Mouse (Mus musculus) midbrain, embryonic 10.5 days (tissue): ENCODE measurements around the gene Ints5. TPM values are rescaled to one million over a fixed set of nuclear protein-coding genes. Genes with fewer than 3 reads are reported as not detected.
"Not testable (repeated sequence)": the region's sequence is repeated elsewhere in the genome, so short reads cannot be mapped to it uniquely, and the experiment has no call there.

Experiments used
- DNase-seq: peaks from one replicate; pipeline ENCODE4 v3.0.0-alpha.2; 2017; ENCODE audit warnings: low spot score
- H3K27ac ChIP-seq: fragments of 300-500 bp; sonication (generic); replicated peaks from 2 replicates; pipeline ENCODE4 v1.5.1; 2016; ENCODE audit warnings: mild to moderate bottlenecking
- H3K27me3 ChIP-seq: fragments of 300-500 bp; sonication (generic); 2 replicates; pipeline ENCODE4 v1.6.1; 2016; ENCODE audit warnings: low read depth, mild to moderate bottlenecking; ENCODE audit not compliant: poor library complexity, severe bottlenecking
- H3K36me3 ChIP-seq: fragments of 300-500 bp; sonication (generic); 2 replicates; pipeline ENCODE4 v1.6.1; 2016; ENCODE audit warnings: mild to moderate bottlenecking, moderate library complexity
- H3K4me1 ChIP-seq: fragments of 300-500 bp; sonication (generic); 2 replicates; pipeline ENCODE4 v1.6.1; 2016
- H3K4me3 ChIP-seq: fragments of 300-500 bp; sonication (generic); 2 replicates; pipeline ENCODE4 v1.5.1; 2016; ENCODE audit warnings: mild to moderate bottlenecking, moderate library complexity
- H3K9me3 ChIP-seq: fragments of 300-500 bp; sonication (generic); replicated peaks from 2 replicates; pipeline ENCODE4 v1.6.1; 2016; ENCODE audit warnings: mild to moderate bottlenecking
- WGBS: fragments of 180-500 bp; shearing (Covaris S2); methylation state at CpG from one replicate; pipeline ENCODE4 v1.1.7; 2016; 5-methylcytosine and 5-hydroxymethylcytosine counted together
- polyA plus RNA-seq: library from polyadenylated mRNA; unstranded; fragments of >200 nt; fragmentation: Nextera tagmentation; extraction: Ambion mirVana; gene quantifications from 2 replicates; pipeline ENCODE4 v1.2.1, GENCODE M21; 2016

Ints5 gene
- polyA plus RNA-seq, 1 experiment from 2014 or later: 56.7 TPM

- Histone ChIP-seq H3K36me3 (peaks cover 50% of the 10 kb centered on the region), H3K4me3 (0 out of 2 replicates have a peak overlapping the region, but pooled peaks have one; percentile 18), H3K4me1 (peaks cover 55% of the 10 kb centered on the region)
- not testable (repeated sequence) for DNase-seq, H3K27ac ChIP-seq, H3K27me3 ChIP-seq, H3K9me3 ChIP-seq
- WGBS: 90% methylated on average over 5 of the region's 5 CpGs
Measured at GRCm38 (mm10) chr19:8896231-8896630, 3.4 kb downstream of the Ints5 start.

GRCm38 (mm10) chr19:8897211-8897864 lies 4.5 kb downstream of the Ints5 start:
- peak overlapping the region; percentile 94 for H3K27ac ChIP-seq
- peak; percentile 42 for DNase-seq
- peaks cover 55% of the 10 kb centered on the region for H3K4me1 ChIP-seq
- peak overlapping the region; percentile 95 for H3K4me3 ChIP-seq
- 35% methylated on average over 21 of the region's 21 CpGs for WGBS
- not testable (repeated sequence) for H3K9me3 ChIP-seq, H3K27me3 ChIP-seq
- peaks cover 56% of the 10 kb centered on the region for H3K36me3 ChIP-seq

GRCm38 (mm10) chr19:8897865-8898495 lies 5.2 kb downstream of the Ints5 start, which contains the start of gene Ganab:
TSS of gene Ganab (plus strand) at chr19:8898071.
- Histone ChIP-seq H3K4me1 (peaks cover 50% of the 10 kb centered on the region), H3K9me3 (no peaks in the 10 kb centered on the region), H3K27me3 (no peaks in the 10 kb centered on the region), H3K27ac (peak within 1 kb of the TSS; percentile 94), H3K4me3 (peak within 1 kb of the TSS; percentile 95), H3K36me3 (peaks cover 62% of the 10 kb centered on the region)
- peak; percentile 97 for DNase-seq
- under 1% methylated on average over 53 of the region's 53 CpGs for WGBS

DNA sequence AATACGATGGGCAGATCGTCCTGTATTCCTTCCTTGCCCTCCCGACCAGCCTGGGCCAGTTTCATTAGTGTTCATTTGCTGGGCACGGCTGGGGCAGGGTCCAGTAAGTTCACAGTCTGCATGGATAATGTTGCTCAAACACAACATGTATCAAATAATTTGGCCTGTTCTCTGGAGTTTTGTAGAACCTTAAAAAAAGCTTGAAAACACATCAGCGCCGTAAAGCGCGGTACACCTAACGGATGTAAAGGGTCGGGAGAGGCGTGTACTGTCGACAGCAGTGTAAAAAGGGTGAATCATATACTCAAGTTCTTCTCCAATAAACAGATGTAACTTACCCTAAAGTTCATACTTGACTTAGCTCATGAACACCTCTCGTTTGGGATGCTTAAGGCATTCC lies 5.8 kb downstream of the Ints5 start:
- peak overlapping the region; percentile 94 for H3K27ac ChIP-seq
- WGBS: 21% methylated on average over 13 of the region's 13 CpGs
- H3K4me3 ChIP-seq: peak overlapping the region; percentile 95
- peaks cover 68% of the 10 kb centered on the region for H3K36me3 ChIP-seq
- H3K27me3 ChIP-seq: no peaks in the 10 kb centered on the region
- H3K9me3 ChIP-seq: no peaks in the 10 kb centered on the region
- peaks cover 46% of the 10 kb centered on the region for H3K4me1 ChIP-seq
- DNase-seq: no peak

GRCm38 (mm10) chr19:8899079-8899478 lies 6.3 kb downstream of the Ints5 start:
- Histone ChIP-seq H3K4me1 (peaks cover 41% of the 10 kb centered on the region), H3K4me3 (peak overlapping the region; percentile 95), H3K9me3 (no peaks in the 10 kb centered on the region), H3K36me3 (peaks cover 73% of the 10 kb centered on the region), H3K27me3 (no peaks in the 10 kb centered on the region), H3K27ac (no peak overlapping the region)
- DNase-seq: no peak
- 72% methylated on average over 3 of the region's 3 CpGs for WGBS

DNA sequence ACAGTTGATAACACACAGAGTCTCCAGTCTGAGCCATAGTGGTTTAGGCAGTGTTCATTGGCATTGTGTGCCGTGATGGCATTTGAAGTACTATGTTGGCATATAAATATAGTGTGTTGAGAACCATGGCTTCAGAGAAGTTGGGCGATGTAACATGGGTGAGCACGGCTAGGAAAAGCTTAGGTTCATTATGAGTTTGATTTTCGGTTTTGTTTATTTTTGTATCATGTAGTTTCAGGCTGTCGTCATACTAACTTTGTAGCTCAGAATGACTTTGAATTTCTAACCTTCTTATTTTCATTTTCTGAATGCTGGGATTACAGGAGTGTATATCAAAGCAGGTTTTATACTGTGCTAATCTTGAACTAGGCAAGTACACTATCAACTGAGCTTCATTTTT lies 10.6 kb downstream of the Ints5 start:
- Histone ChIP-seq H3K27ac (no peak overlapping the region), H3K4me3 (no peak overlapping the region), H3K4me1 (peaks cover 15% of the 10 kb centered on the region), H3K36me3 (peaks cover 86% of the 10 kb centered on the region), H3K9me3 (no peaks in the 10 kb centered on the region), H3K27me3 (no peaks in the 10 kb centered on the region)
- DNase-seq: no peak
- 96% methylated on average over 5 of the region's 5 CpGs for WGBS

- Histone ChIP-seq H3K4me1 (no peaks in the 10 kb centered on the region), H3K27me3 (no peaks in the 10 kb centered on the region), H3K9me3 (no peaks in the 10 kb centered on the region), H3K27ac (no peak overlapping the region), H3K36me3 (peaks cover 99% of the 10 kb centered on the region), H3K4me3 (no peak overlapping the region)
- no peak for DNase-seq
- 90% methylated on average over 6 of the region's 6 CpGs for WGBS
Measured at GRCm38 (mm10) chr19:8908531-8908930, 15.7 kb downstream of the Ints5 start.

- WGBS: 96% methylated on average over 5 of the region's 5 CpGs
- H3K36me3 ChIP-seq: peaks cover 100% of the 10 kb centered on the region
- H3K4me1 ChIP-seq: no peaks in the 10 kb centered on the region
Measured at GRCm38 (mm10) chr19:8911810-8912209, 19.0 kb downstream of the Ints5 start.

DNA sequence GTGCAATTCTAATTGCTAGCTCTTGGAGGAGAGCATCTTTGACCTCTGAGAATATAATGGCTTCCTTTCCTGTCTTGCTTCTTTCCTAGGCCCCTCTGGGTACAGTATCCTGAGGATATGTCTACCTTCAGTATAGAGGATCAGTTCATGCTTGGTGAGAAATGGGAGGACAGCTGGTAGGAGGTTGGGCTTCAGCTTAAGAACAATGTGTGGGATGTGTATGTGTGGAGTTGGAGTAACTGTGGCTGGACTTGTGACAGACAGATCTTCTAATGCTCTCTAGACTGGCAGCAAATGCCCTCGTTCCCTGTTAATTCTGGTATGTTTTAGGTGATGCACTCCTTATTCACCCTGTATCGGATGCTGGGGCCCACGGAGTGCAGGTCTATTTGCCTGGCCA lies 21.4 kb downstream of the Ints5 start:
- Histone ChIP-seq H3K36me3 (peaks cover 82% of the 10 kb centered on the region), H3K9me3 (no peaks in the 10 kb centered on the region), H3K4me3 (no peak overlapping the region), H3K27me3 (no peaks in the 10 kb centered on the region), H3K4me1 (no peaks in the 10 kb centered on the region), H3K27ac (no peak overlapping the region)
- no peak for DNase-seq
- WGBS: 98% methylated on average over 3 of the region's 3 CpGs

More at GRCm38 (mm10) chr19:8911810-8912209, 19.0 kb downstream of the Ints5 start:
- Histone ChIP-seq H3K9me3 (no peaks in the 10 kb centered on the region), H3K4me3 (no peak overlapping the region), H3K27me3 (no peaks in the 10 kb centered on the region), H3K27ac (no peak overlapping the region)
- no peak for DNase-seq

DNA sequence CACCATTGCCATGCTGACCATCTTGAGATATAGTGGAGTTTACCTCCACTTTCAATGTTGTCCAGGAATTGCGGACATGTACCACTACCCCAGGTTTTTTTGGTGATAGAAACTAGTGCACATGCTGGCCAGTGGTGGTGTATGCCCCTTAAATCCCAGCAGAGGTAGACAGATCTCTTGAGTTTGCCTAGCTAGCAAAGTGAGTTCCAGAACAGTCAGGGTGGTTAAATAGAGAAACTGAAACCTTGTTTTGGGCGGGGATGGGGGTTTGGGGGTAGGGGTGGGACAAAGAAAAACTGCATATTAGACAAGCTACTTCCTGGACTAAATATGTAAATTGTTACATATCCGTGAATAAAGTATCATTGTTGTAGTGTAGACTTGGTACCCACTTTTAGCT lies 26.2 kb downstream of the Ints5 start:
- Histone ChIP-seq H3K27me3 (no peaks in the 10 kb centered on the region), H3K4me1 (peaks cover 18% of the 10 kb centered on the region), H3K36me3 (peaks cover 51% of the 10 kb centered on the region), H3K27ac (no peak overlapping the region), H3K9me3 (no peaks in the 10 kb centered on the region), H3K4me3 (no peak overlapping the region)
- 94% methylated on average over 3 of the region's 3 CpGs for WGBS
- DNase-seq: no peak

GRCm38 (mm10) chr19:8919684-8920072 lies 26.9 kb downstream of the Ints5 start:
- peak overlapping the region; percentile 91 for H3K27ac ChIP-seq
- peaks cover 18% of the 10 kb centered on the region for H3K4me1 ChIP-seq
- DNase-seq: no peak
- no peaks in the 10 kb centered on the region for H3K27me3 ChIP-seq
- no peaks in the 10 kb centered on the region for H3K9me3 ChIP-seq
- H3K4me3 ChIP-seq: peak overlapping the region; percentile 90
- WGBS: 70% methylated on average over 6 of the region's 6 CpGs
- peaks cover 49% of the 10 kb centered on the region for H3K36me3 ChIP-seq

DNA sequence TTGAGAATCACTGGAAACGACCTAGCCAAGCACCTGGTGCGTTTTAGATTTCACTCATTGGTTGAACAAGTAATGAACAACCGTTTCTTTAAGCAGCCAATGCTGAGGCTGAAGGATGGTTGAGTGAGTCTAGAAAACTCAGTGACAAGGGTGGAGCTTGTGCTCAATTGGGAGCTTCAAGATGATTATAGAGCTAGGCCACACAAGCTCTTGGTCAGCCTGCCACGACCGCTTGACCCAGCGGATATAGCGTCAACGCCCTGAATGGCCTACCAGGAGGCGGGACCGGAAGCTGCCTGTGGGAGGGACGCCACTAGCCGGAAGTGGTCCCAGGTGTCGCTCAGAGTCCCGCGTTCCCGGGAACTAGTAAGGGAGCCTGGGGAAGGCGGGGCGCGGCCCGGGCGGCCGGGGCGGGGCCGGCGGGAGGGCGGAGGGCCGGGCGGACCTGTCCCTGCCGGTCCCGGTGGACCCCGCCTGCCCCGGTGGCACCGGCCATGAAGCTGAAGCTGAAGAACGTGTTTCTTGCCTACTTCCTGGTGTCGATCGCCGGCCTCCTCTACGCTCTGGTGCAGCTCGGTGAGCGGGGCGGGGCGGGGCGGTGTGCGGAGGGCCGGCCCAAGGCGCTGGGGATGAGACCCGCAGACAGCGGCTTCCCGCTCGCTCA lies 27.4 kb downstream of the Ints5 start, which contains the start of gene B3gat3:
TSS of gene B3gat3 (plus strand) at position 302 of the 664 bp plus-strand sequence.
- peak; percentile 97 for DNase-seq
- WGBS: 3% methylated on average over 50 of the region's 50 CpGs
- peaks cover 18% of the 10 kb centered on the region for H3K4me1 ChIP-seq
- no peaks in the 10 kb centered on the region for H3K9me3 ChIP-seq
- peak within 1 kb of the TSS; percentile 90 for H3K4me3 ChIP-seq
- no peaks in the 10 kb centered on the region for H3K27me3 ChIP-seq
- H3K36me3 ChIP-seq: peaks cover 45% of the 10 kb centered on the region
- peak within 1 kb of the TSS; percentile 91 for H3K27ac ChIP-seq

GRCm38 (mm10) chr19:8920836-8921291 lies 28.1 kb downstream of the Ints5 start:
- WGBS: 5% methylated on average over 6 of the region's 6 CpGs
- no peak for DNase-seq
- Histone ChIP-seq H3K27me3 (no peaks in the 10 kb centered on the region), H3K4me1 (peaks cover 18% of the 10 kb centered on the region), H3K36me3 (peaks cover 45% of the 10 kb centered on the region), H3K9me3 (no peaks in the 10 kb centered on the region), H3K27ac (peak overlapping the region; percentile 91), H3K4me3 (peak overlapping the region; percentile 90)
